Mouse (Mus musculus) intestine, postnatal 0 days (tissue): ENCODE results near the gene Ralgps1. TPM values are rescaled to one million over a fixed set of nuclear protein-coding genes. Genes with fewer than 3 reads are reported as not detected.
"Not testable (repeated sequence)": the region's sequence is repeated elsewhere in the genome, so short reads cannot be mapped to it uniquely, and the experiment has no call there.

Source experiments
- ATAC-seq: fragments of 200-750 bp; cut with Nextera tagmentation; 2 replicates; pipeline ENCODE4 v1.8.0; 2017; ENCODE audit warnings: mild to moderate bottlenecking, moderate TSS enrichment, moderate library complexity
- H3K27ac ChIP-seq: fragments of 300-500 bp; sonication (generic); 2 replicates; pipeline ENCODE4 v1.5.1; 2014; ENCODE audit warnings: mild to moderate bottlenecking, low read depth, low read length, moderate library complexity
- H3K27me3 ChIP-seq: fragments of 300-500 bp; sonication (generic); replicated peaks from 2 replicates; pipeline ENCODE4 v1.6.1; 2014; ENCODE audit warnings: low read length, mixed read lengths; ENCODE audit not compliant: control insufficient read depth, insufficient read depth
- H3K36me3 ChIP-seq: fragments of 300-500 bp; sonication (generic); 2 replicates; pipeline ENCODE4 v1.6.1; 2014; ENCODE audit warnings: mild to moderate bottlenecking, moderate library complexity; ENCODE audit not compliant: control insufficient read depth, insufficient read depth
- H3K4me1 ChIP-seq: fragments of 300-500 bp; sonication (generic); replicated peaks from 2 replicates; pipeline ENCODE4 v1.6.1; 2014; ENCODE audit warnings: antibody characterized with exemption, low read length, mixed read lengths; ENCODE audit not compliant: control insufficient read depth, insufficient read depth
- H3K4me2 ChIP-seq: fragments of 300-500 bp; sonication (generic); replicated peaks from 2 replicates; pipeline ENCODE4 v1.6.1; 2014; ENCODE audit warnings: low read depth, mild to moderate bottlenecking, moderate library complexity
- H3K4me3 ChIP-seq: fragments of 300-500 bp; sonication (generic); 2 replicates; pipeline ENCODE4 v1.5.1; 2014; ENCODE audit warnings: low read depth, low read length
- H3K9ac ChIP-seq: fragments of 300-500 bp; sonication (generic); 2 replicates; pipeline ENCODE4 v1.6.1; 2014; ENCODE audit warnings: mild to moderate bottlenecking, low read depth, low read length
- H3K9me3 ChIP-seq: fragments of 300-500 bp; sonication (generic); 2 replicates; pipeline ENCODE4 v1.6.1; 2016; ENCODE audit warnings: mixed run types; ENCODE audit not compliant: control insufficient read depth
- CTCF ChIP-seq: sonication (generic); IDR thresholded peaks from 2 replicates; pipeline ENCODE4 v1.5.1; 2016; ENCODE audit warnings: low read depth, mild to moderate bottlenecking, control low read depth, antibody characterized with exemption, moderate library complexity
- WGBS: fragments of 180-500 bp; shearing (Covaris S2); extraction: QIAGEN DNeasy Blood & Tissue Kit; methylation state at CpG from one replicate; pipeline ENCODE4 v1.1.7; 2014; 5-methylcytosine and 5-hydroxymethylcytosine counted together
- polyA plus RNA-seq: library from polyadenylated mRNA; unstranded; fragments of >200 nt; fragmentation: Nextera tagmentation; extraction: Ambion mirVana; gene quantifications from 2 replicates; pipeline ENCODE4 v1.2.1, GENCODE M21; 2015

Ralgps1 gene
- polyA plus RNA-seq, 1 experiment from 2014 or later = 4.0 TPM

GRCm38 (mm10) chr2:33095221-33095671 is 276.0 kb downstream of the Ralgps1 start:
- Histone ChIP-seq H3K27ac (no peak overlapping the region), H3K9ac (no peak overlapping the region), H3K27me3 (no peaks in the 10 kb centered on the region), H3K4me2 (no peak overlapping the region), H3K4me3 (no peak overlapping the region), H3K36me3 (no peaks in the 10 kb centered on the region), H3K4me1 (no peaks in the 10 kb centered on the region), H3K9me3 (no peaks in the 10 kb centered on the region)
- no peak for TF ChIP-seq CTCF
- 72% methylated on average over 10 of the region's 10 CpGs for WGBS
- no peak for ATAC-seq

DNA sequence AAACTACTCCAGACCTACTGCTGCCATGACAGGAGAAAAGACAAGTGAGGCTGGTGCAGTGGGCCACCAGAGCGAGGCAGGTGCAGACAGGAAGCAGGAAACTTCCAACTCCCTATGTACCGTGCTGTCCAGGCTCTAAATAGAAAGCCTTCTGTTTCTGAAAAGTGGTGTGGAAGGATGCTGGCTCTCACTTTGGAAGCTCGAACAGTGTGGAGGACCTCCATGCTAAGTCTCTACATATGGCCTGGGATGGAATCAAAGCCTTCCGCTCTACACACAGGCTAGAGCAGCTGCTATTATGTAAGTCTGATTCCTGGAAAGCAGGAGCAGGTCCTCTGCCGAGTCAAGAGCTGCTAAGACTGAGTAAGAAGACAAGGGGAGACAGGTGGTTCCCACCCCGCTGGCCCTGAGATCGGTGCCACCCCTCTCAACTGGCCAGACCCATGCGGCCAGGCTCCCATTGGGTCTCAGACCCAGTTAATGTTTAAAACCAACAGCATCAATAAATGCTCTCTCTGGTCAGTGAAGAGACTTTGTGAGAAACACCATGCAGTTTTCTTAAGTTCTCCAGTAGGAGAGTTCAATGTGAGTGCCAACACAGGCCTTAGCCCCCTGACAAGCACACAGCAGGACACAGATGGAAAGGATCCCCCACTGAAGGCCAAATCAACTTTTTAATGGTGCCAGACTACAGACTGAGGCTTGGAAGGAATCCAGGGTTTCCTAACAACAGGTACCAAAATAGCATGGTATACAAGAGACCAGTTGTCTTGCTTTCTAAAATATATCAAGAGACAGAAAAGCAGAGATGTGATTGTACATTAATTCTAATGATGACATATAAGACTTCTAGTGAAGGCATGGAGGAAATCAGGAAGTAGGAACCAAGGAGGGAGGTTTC is 280.4 kb downstream of the Ralgps1 start:
- 79% methylated on average over 8 of the region's 8 CpGs for WGBS
- Histone ChIP-seq H3K9ac (no peak overlapping the region), H3K27ac (no peak overlapping the region), H3K4me1 (no peaks in the 10 kb centered on the region), H3K4me2 (no peak overlapping the region), H3K27me3 (no peaks in the 10 kb centered on the region), H3K9me3 (no peaks in the 10 kb centered on the region), H3K4me3 (no peak overlapping the region), H3K36me3 (no peaks in the 10 kb centered on the region)
- TF ChIP-seq CTCF = no peak
- ATAC-seq = no peak

- not testable (repeated sequence) for H3K4me1 ChIP-seq, H3K9ac ChIP-seq, H3K36me3 ChIP-seq, H3K27me3 ChIP-seq, H3K27ac ChIP-seq, H3K4me2 ChIP-seq, H3K9me3 ChIP-seq, ATAC-seq, H3K4me3 ChIP-seq
- WGBS = 65% methylated on average over 1 of the region's 1 CpGs
Measured at GRCm38 (mm10) chr2:33090033-33090400, 281.3 kb downstream of the Ralgps1 start.

DNA sequence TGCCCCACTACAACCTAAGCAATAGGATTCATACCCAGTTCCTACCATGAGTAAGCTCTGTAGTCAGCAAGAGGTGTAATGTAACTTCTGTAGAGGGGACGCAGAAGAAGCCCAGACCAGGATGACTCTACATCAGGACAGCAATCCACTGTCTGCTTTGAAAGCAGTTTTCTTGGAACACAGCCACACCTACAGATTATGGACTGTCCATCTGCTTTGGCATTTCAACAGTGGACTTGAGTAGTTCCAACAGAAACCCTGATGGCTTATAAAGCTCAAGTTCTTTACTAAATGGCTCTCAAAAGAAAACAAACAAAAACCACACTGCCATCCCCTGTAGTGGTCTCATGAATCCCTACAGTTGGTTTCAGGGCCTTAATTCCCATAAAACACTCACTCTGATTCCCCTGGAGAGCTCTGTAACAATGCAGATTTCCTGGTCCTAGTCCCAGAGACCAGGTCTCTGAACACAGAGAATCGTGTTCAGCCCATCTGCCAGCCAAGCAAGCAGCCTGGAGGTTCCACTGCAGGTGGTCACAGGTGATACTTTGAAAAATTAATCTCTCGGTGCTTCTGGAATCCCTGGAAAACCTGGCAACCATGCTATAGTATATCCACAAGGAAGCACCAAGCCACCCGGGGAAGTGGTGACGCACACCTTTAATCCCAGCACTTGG is 281.8 kb downstream of the Ralgps1 start:
- no peak for TF ChIP-seq CTCF
- Histone ChIP-seq H3K27ac (no peak overlapping the region), H3K4me1 (no peaks in the 10 kb centered on the region), H3K4me3 (no peak overlapping the region), H3K9ac (no peak overlapping the region), H3K9me3 (no peaks in the 10 kb centered on the region), H3K27me3 (no peaks in the 10 kb centered on the region), H3K36me3 (no peaks in the 10 kb centered on the region), H3K4me2 (no peak overlapping the region)
- 90% methylated on average over 5 of the region's 5 CpGs for WGBS
- ATAC-seq = no peak

GRCm38 (mm10) chr2:33086671-33087363 is 284.5 kb downstream of the Ralgps1 start:
- no peak for TF ChIP-seq CTCF
- H3K4me1 ChIP-seq = no peaks in the 10 kb centered on the region
- WGBS = 80% methylated on average over 7 of the region's 7 CpGs

DNA sequence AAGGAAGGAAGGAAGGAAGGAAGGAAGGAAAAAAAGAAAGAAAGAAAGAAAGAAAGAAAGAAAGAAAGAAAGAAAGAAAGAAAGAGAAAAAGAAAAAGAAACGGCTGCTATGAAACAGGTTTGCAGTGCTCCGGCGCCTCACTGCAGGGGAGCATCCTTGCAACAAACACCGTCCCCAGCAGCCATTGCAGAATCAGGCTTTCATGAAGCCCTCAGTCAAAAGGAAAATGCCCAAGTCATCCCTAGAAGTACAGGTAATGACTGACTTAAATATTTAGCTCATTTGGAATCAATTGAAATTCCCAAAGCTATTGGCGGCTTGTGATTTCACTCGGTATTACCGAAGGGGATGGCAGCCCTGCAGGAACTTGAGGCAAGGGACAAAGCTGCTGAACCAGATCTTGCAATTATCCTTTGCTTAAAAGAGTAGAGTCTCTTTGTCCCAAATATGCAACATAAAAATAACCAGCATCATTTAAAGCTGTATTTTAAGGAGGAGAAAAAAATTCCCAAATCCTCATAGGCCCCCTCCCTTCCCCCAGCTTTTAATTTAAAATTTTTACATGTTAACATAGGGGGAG is 285.2 kb downstream of the Ralgps1 start:
- WGBS = 75% methylated on average over 7 of the region's 7 CpGs
- Histone ChIP-seq H3K27ac (no peak overlapping the region), H3K4me3 (no peak overlapping the region), H3K9me3 (no peaks in the 10 kb centered on the region), H3K27me3 (no peaks in the 10 kb centered on the region), H3K9ac (no peak overlapping the region), H3K4me2 (no peak overlapping the region), H3K4me1 (no peaks in the 10 kb centered on the region), H3K36me3 (no peaks in the 10 kb centered on the region)
- no peak for TF ChIP-seq CTCF
- no peak for ATAC-seq

More at GRCm38 (mm10) chr2:33086671-33087363, 284.5 kb downstream of the Ralgps1 start:
- no peaks in the 10 kb centered on the region for H3K9me3 ChIP-seq
- ATAC-seq = no peak
- no peak overlapping the region for H3K4me2 ChIP-seq
- H3K9ac ChIP-seq = no peak overlapping the region
- no peak overlapping the region for H3K27ac ChIP-seq
- H3K27me3 ChIP-seq = no peaks in the 10 kb centered on the region
- H3K36me3 ChIP-seq = no peaks in the 10 kb centered on the region
- no peak overlapping the region for H3K4me3 ChIP-seq
